Mouse (Mus musculus) forebrain, embryonic 14.5 days (tissue): ENCODE measurements around the gene Rpp25. TPM values are rescaled to one million over a fixed set of nuclear protein-coding genes. Genes with fewer than 3 reads are reported as not detected.
A peak's percentile ranks its signal among the peaks of the same experiment; 100 is the strongest.

Source experiments
- ATAC-seq: fragments of 200-750 bp; cut with Nextera tagmentation; 2 replicates; pipeline ENCODE4 v1.8.0; 2017; ENCODE audit warnings: mild to moderate bottlenecking, moderate library complexity
- DNase-seq: peaks from one replicate; pipeline ENCODE4 v3.0.0-alpha.2; 2015; ENCODE audit warnings: low spot score
- H3K27ac ChIP-seq: fragments of 300-500 bp; sonication (generic); 2 replicates; pipeline ENCODE4 v1.5.1; 2014; ENCODE audit warnings: low read depth, mild to moderate bottlenecking, control low read depth, low read length, moderate library complexity
- H3K27me3 ChIP-seq: fragments of 300-500 bp; sonication (generic); replicated peaks from 2 replicates; pipeline ENCODE4 v1.6.1; 2014; ENCODE audit warnings: low read length, control low read depth, mixed read lengths; ENCODE audit not compliant: control insufficient read depth, insufficient read depth
- H3K36me3 ChIP-seq: fragments of 300-500 bp; sonication (generic); 2 replicates; pipeline ENCODE4 v1.6.1; 2014; ENCODE audit warnings: low read length, control low read depth; ENCODE audit not compliant: control insufficient read depth, insufficient read depth
- H3K4me1 ChIP-seq: fragments of 300-500 bp; sonication (generic); 2 replicates; pipeline ENCODE4 v1.6.1; 2014; ENCODE audit warnings: antibody characterized with exemption, low read length, control low read depth; ENCODE audit not compliant: control insufficient read depth, insufficient read depth
- H3K4me2 ChIP-seq: fragments of 300-500 bp; sonication (generic); 2 replicates; pipeline ENCODE4 v1.6.1; 2014; ENCODE audit warnings: mild to moderate bottlenecking, control low read depth, low read length
- H3K4me3 ChIP-seq: fragments of 300-500 bp; sonication (generic); 2 replicates; pipeline ENCODE4 v1.5.1; 2014; ENCODE audit warnings: low read depth, low read length, control low read depth
- H3K9ac ChIP-seq: fragments of 300-500 bp; sonication (generic); 2 replicates; pipeline ENCODE4 v1.6.1; 2014; ENCODE audit warnings: mild to moderate bottlenecking, low read length, control low read depth, moderate library complexity
- H3K9me3 ChIP-seq: fragments of 300-500 bp; sonication (generic); replicated peaks from 2 replicates; pipeline ENCODE4 v1.6.1; 2016; ENCODE audit warnings: low read length, control low read depth, mixed read lengths; ENCODE audit not compliant: control insufficient read depth
- WGBS: fragments of 180-500 bp; shearing (Covaris S2); extraction: QIAGEN DNeasy Blood & Tissue Kit; methylation state at CpG from one replicate; pipeline ENCODE4 v1.1.7; 2014; 5-methylcytosine and 5-hydroxymethylcytosine counted together
- polyA plus RNA-seq: library from polyadenylated mRNA; unstranded; fragments of >200 nt; fragmentation: Nextera tagmentation; extraction: Ambion mirVana; gene quantifications from 2 replicates; pipeline ENCODE4 v1.2.1, GENCODE M21; 2014

The Rpp25 gene
- polyA plus RNA-seq, 1 experiment from 2014 or later, result 18.5 TPM

- H3K36me3 ChIP-seq, result peaks cover 73% of the 10 kb centered on the region
- WGBS, result 12% methylated on average over 1 of the region's 1 CpGs
- H3K4me3 ChIP-seq, result no peak overlapping the region
- peaks cover 12% of the 10 kb centered on the region for H3K4me1 ChIP-seq
- H3K9ac ChIP-seq, result no peak overlapping the region
- H3K27me3 ChIP-seq, result no peaks in the 10 kb centered on the region
- no peak overlapping the region for H3K27ac ChIP-seq
- ATAC-seq (no peak), DNase-seq (peak; percentile 78)
- no peak overlapping the region for H3K4me2 ChIP-seq
- no peaks in the 10 kb centered on the region for H3K9me3 ChIP-seq
Observed at GRCm38 (mm10) chr9:57541312-57541711, 37.5 kb downstream of the Rpp25 start.

- Histone ChIP-seq H3K4me1 (no peaks in the 10 kb centered on the region), H3K4me3 (no peak overlapping the region), H3K9me3 (no peaks in the 10 kb centered on the region), H3K9ac (no peak overlapping the region), H3K4me2 (no peak overlapping the region), H3K27me3 (no peaks in the 10 kb centered on the region), H3K27ac (no peak overlapping the region), H3K36me3 (peaks cover 98% of the 10 kb centered on the region)
- ATAC-seq (no peak), DNase-seq (no peak)
- WGBS, result 82% methylated on average over 3 of the region's 3 CpGs
Observed at GRCm38 (mm10) chr9:57543951-57544350, 40.1 kb downstream of the Rpp25 start.

- 86% methylated on average over 5 of the region's 5 CpGs for WGBS
- H3K4me2 ChIP-seq, result no peak overlapping the region
- no peak overlapping the region for H3K27ac ChIP-seq
- peaks cover 82% of the 10 kb centered on the region for H3K36me3 ChIP-seq
- no peak overlapping the region for H3K4me3 ChIP-seq
- H3K4me1 ChIP-seq, result peaks cover 5% of the 10 kb centered on the region
- H3K9ac ChIP-seq, result no peak overlapping the region
- no peak for DNase-seq
- no peaks in the 10 kb centered on the region for H3K27me3 ChIP-seq
- ATAC-seq, result no peak
- no peaks in the 10 kb centered on the region for H3K9me3 ChIP-seq
Observed at GRCm38 (mm10) chr9:57547287-57547686, 43.5 kb downstream of the Rpp25 start.

- no peaks in the 10 kb centered on the region for H3K9me3 ChIP-seq
- DNase-seq, result no peak
- peaks cover 76% of the 10 kb centered on the region for H3K36me3 ChIP-seq
- H3K4me2 ChIP-seq, result no peak overlapping the region
- no peak overlapping the region for H3K9ac ChIP-seq
- ATAC-seq, result no peak
- WGBS, result 92% methylated on average over 11 of the region's 11 CpGs
- H3K27ac ChIP-seq, result no peak overlapping the region
- H3K4me1 ChIP-seq, result peaks cover 5% of the 10 kb centered on the region
- no peaks in the 10 kb centered on the region for H3K27me3 ChIP-seq
- H3K4me3 ChIP-seq, result no peak overlapping the region
Observed at GRCm38 (mm10) chr9:57547869-57548268, 44.0 kb downstream of the Rpp25 start.

GRCm38 (mm10) chr9:57549186-57549585 lies 45.4 kb downstream of the Rpp25 start:
- no peak overlapping the region for H3K4me3 ChIP-seq
- ATAC-seq (no peak), DNase-seq (peak; percentile 61)
- no peak overlapping the region for H3K27ac ChIP-seq
- 77% methylated on average over 4 of the region's 4 CpGs for WGBS
- H3K27me3 ChIP-seq, result no peaks in the 10 kb centered on the region
- no peak overlapping the region for H3K4me2 ChIP-seq
- H3K9me3 ChIP-seq, result no peaks in the 10 kb centered on the region
- H3K9ac ChIP-seq, result no peak overlapping the region
- peaks cover 5% of the 10 kb centered on the region for H3K4me1 ChIP-seq
- H3K36me3 ChIP-seq, result peaks cover 63% of the 10 kb centered on the region

GRCm38 (mm10) chr9:57550126-57550862 lies 46.5 kb downstream of the Rpp25 start:
- ATAC-seq, result no peak
- H3K4me2 ChIP-seq, result no peak overlapping the region
- no peak overlapping the region for H3K9ac ChIP-seq
- H3K4me1 ChIP-seq, result peaks cover 5% of the 10 kb centered on the region
- no peaks in the 10 kb centered on the region for H3K9me3 ChIP-seq
- H3K4me3 ChIP-seq, result no peak overlapping the region
- H3K27me3 ChIP-seq, result no peaks in the 10 kb centered on the region
- no peak for DNase-seq
- WGBS, result 90% methylated on average over 11 of the region's 11 CpGs
- H3K36me3 ChIP-seq, result peaks cover 52% of the 10 kb centered on the region
- no peak overlapping the region for H3K27ac ChIP-seq

GRCm38 (mm10) chr9:57552139-57552887 lies 48.5 kb downstream of the Rpp25 start, which contains the start of gene Mpi:
Mpi (minus strand) TSS chr9:57552763.
- H3K9ac ChIP-seq, result peak within 1 kb of the TSS; percentile 75
- H3K4me2 ChIP-seq, result peak within 1 kb of the TSS; percentile 56
- H3K4me3 ChIP-seq, result peak within 1 kb of the TSS; percentile 54
- peaks cover 5% of the 10 kb centered on the region for H3K4me1 ChIP-seq
- no peak within 1 kb of the TSS for H3K27ac ChIP-seq
- H3K27me3 ChIP-seq, result no peaks in the 10 kb centered on the region
- peaks cover 32% of the 10 kb centered on the region for H3K36me3 ChIP-seq
- DNase-seq, result peak; percentile 87
- peak; percentile 78 for ATAC-seq
- no peaks in the 10 kb centered on the region for H3K9me3 ChIP-seq
- under 1% methylated on average over 28 of the region's 28 CpGs for WGBS

GRCm38 (mm10) chr9:57553119-57553518 lies 49.3 kb downstream of the Rpp25 start:
- H3K27me3 ChIP-seq, result no peaks in the 10 kb centered on the region
- no peak overlapping the region for H3K4me3 ChIP-seq
- no peaks in the 10 kb centered on the region for H3K9me3 ChIP-seq
- peaks cover 5% of the 10 kb centered on the region for H3K4me1 ChIP-seq
- 73% methylated on average over 11 of the region's 11 CpGs for WGBS
- H3K9ac ChIP-seq, result no peak overlapping the region
- H3K27ac ChIP-seq, result no peak overlapping the region
- no peak for DNase-seq
- 0 out of 2 replicates have a peak, but pooled peaks have one; percentile 12 for ATAC-seq
- no peak overlapping the region for H3K4me2 ChIP-seq
- H3K36me3 ChIP-seq, result peaks cover 24% of the 10 kb centered on the region

GRCm38 (mm10) chr9:57554753-57555152 lies 50.9 kb downstream of the Rpp25 start:
- Histone ChIP-seq H3K9ac (no peak overlapping the region), H3K27ac (no peak overlapping the region), H3K36me3 (peaks cover 8% of the 10 kb centered on the region), H3K9me3 (no peaks in the 10 kb centered on the region), H3K27me3 (no peaks in the 10 kb centered on the region), H3K4me3 (no peak overlapping the region), H3K4me1 (peaks cover 5% of the 10 kb centered on the region), H3K4me2 (no peak overlapping the region)
- no peak for DNase-seq
- no peak for ATAC-seq
- 35% methylated on average over 3 of the region's 3 CpGs for WGBS
